Mouse (Mus musculus) heart, adult 2 months (tissue): ENCODE results near the gene Mtfr1l. TPM values are rescaled to one million over a fixed set of nuclear protein-coding genes. Genes with fewer than 3 reads are reported as not detected.
A peak's percentile ranks its signal among the peaks of the same experiment; 100 is the strongest.

Source experiments
- DNase-seq, 2 experiments: peaks; one replicate each; pipeline ENCODE4 v3.0.0; 2021
- H3K27ac ChIP-seq: fragments of 200-600 bp; 2 replicates; pipeline ENCODE4 v1.8.1; 2022
- H3K27me3 ChIP-seq: fragments of 200-500 bp; 2 replicates; pipeline ENCODE4 v1.6.1; 2012; ENCODE audit warnings: mild to moderate bottlenecking, low read length, inconsistent platforms, mixed read lengths; ENCODE audit not compliant: control insufficient read depth, insufficient read depth
- H3K36me3 ChIP-seq: fragments of 200-500 bp; 2 replicates; pipeline ENCODE4 v1.6.1; 2012; ENCODE audit warnings: low read length, inconsistent platforms; ENCODE audit not compliant: control insufficient read depth, insufficient read depth
- H3K4me1 ChIP-seq: fragments of 200-500 bp; 2 replicates; pipeline ENCODE4 v1.6.1; 2011; ENCODE audit warnings: low read length; ENCODE audit not compliant: control insufficient read depth, insufficient read depth
- H3K4me3 ChIP-seq: fragments of 200-600 bp; 2 replicates; pipeline ENCODE4 v1.8.1; 2022
- H3K79me2 ChIP-seq: fragments of 200-500 bp; replicated peaks from 2 replicates; pipeline ENCODE4 v1.6.1; 2012; ENCODE audit warnings: mild to moderate bottlenecking, inconsistent platforms, low read length, moderate library complexity, mixed read lengths; ENCODE audit not compliant: control insufficient read depth, insufficient read depth
- H3K9ac ChIP-seq: fragments of 200-500 bp; 2 replicates; pipeline ENCODE4 v1.6.1; 2012; ENCODE audit warnings: low read depth, mild to moderate bottlenecking, control low read depth, inconsistent platforms, low read length, mixed read lengths
- CTCF ChIP-seq: fragments of 200-600 bp; IDR thresholded peaks from 2 replicates; pipeline ENCODE4 v1.8.1; 2022; ENCODE audit warnings: antibody characterized with exemption, mild to moderate bottlenecking, moderate library complexity
- EP300 ChIP-seq: fragments of 200-500 bp; IDR thresholded peaks from 2 replicates; pipeline ENCODE4 v1.6.1; 2011; ENCODE audit warnings: low read depth, low read length, control low read depth; ENCODE audit not compliant: insufficient read depth
- POLR2A ChIP-seq: fragments of 200-500 bp; IDR thresholded peaks from 2 replicates; pipeline ENCODE4 v1.6.1; 2011; ENCODE audit warnings: mild to moderate bottlenecking, low read depth, low read length, control low read depth; ENCODE audit not compliant: insufficient read depth
- WGBS: fragments of 180-500 bp; shearing (Covaris S2); methylation state at CpG from one replicate; pipeline ENCODE4 v1.1.7; 2018; 5-methylcytosine and 5-hydroxymethylcytosine counted together
- intact Hi-C: fragments of 180-260 bp; cut with DNase I; formaldehyde crosslinking; loops from one replicate; pipeline ENCODE4 v1.15.1; 2025
- polyA plus RNA-seq: library from polyadenylated mRNA; depleted of rRNA; stranded (reverse); fragments of >200 nt; gene quantifications from 2 replicates; pipeline ENCODE4 v1.2.3, GENCODE M21; 2012
- total RNA-seq, 2 experiments: library from RNA; stranded (reverse); gene quantifications; 2 replicates each; pipeline ENCODE4 v1.2.3; 2021

Gene Mtfr1l
- total and polyA plus RNA-seq, 3 experiments: 170 to 196 (median 191) TPM

DNA sequence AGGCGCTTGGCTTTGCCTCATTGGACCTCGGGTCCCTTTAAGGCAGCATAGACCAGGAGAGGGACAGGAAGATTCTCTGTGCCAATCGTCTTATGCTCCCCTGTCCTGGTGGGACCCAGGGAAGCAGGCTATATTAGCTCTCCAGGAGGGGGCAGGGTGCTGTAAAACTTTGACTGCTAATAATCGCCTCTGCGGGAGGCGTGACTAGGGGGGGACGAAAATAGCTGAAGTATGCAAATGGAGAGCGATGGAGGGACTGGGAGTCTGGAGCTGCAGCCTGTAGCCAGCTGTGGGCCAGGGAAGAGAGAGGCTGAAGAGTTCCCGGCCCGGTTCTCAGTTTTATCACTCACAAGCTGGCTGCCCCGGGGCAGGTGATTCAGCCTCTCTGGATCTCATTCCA is 44.0 kb upstream of the Mtfr1l start:
- H3K4me1 ChIP-seq: peaks cover 1% of the 10 kb centered on the region; the same call in 1 of the 2 replicates
- H3K36me3 ChIP-seq: no peaks in the 10 kb centered on the region
- 0 out of 2 replicates have a peak, but pooled peaks have one; percentile 54 for TF ChIP-seq EP300
- peak; percentile 62 for TF ChIP-seq CTCF
- no peak for TF ChIP-seq POLR2A
- H3K4me3 ChIP-seq: no peak overlapping the region
- intact Hi-C loops: no loop called here
- no peaks in the 10 kb centered on the region for H3K27me3 ChIP-seq
- no peaks in the 10 kb centered on the region for H3K79me2 ChIP-seq
- WGBS: 21% methylated on average over 11 of the region's 11 CpGs
- no peak overlapping the region; the same call in 1 of the 2 replicates for H3K27ac ChIP-seq
- DNase-seq: peak in 1 of 2 experiments; percentile 46
- H3K9ac ChIP-seq: no peak overlapping the region

DNA sequence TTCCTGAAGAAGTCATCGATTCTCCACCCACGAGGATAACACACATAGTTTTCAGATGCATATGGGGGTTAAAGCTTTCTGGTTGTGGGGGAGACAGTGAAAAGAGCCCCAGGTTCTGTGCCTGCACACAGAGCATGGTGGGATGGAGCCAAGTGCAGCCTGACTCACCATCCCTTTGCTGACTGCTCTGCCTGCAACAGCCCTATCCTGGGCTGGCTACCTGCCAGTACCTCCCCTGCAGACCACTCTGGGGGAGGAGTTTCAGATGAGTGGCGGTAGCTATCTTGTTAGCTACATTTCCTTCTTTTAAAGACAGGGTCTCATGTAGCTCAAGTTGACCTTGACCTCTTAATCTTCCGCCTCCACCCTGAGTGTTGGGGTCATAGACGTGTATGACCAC is 43.2 kb upstream of the Mtfr1l start:
- DNase-seq: no peak
- WGBS: 59% methylated on average over 5 of the region's 5 CpGs
- TF ChIP-seq CTCF (no peak), POLR2A (no peak)
- no peaks in the 10 kb centered on the region for H3K79me2 ChIP-seq
- H3K27ac ChIP-seq: no peak overlapping the region
- no peaks in the 10 kb centered on the region for H3K27me3 ChIP-seq
- peaks cover 1% of the 10 kb centered on the region; the same call in 1 of the 2 replicates for H3K4me1 ChIP-seq
- no peak overlapping the region for H3K4me3 ChIP-seq
- intact Hi-C loops: no loop called here
- H3K36me3 ChIP-seq: no peaks in the 10 kb centered on the region
- H3K9ac ChIP-seq: no peak overlapping the region

- Histone ChIP-seq H3K79me2 (no peaks in the 10 kb centered on the region), H3K4me3 (no peak overlapping the region), H3K9ac (no peak overlapping the region), H3K27ac (no peak overlapping the region), H3K36me3 (no peaks in the 10 kb centered on the region), H3K4me1 (peaks cover 1% of the 10 kb centered on the region; the same call in 1 of the 2 replicates), H3K27me3 (no peaks in the 10 kb centered on the region)
- 80% methylated on average over 2 of the region's 2 CpGs for WGBS
- DNase-seq: no peak
- intact Hi-C loops: no loop called here
- TF ChIP-seq EP300 (no peak), CTCF (no peak), POLR2A (no peak)
Observed at GRCm38 (mm10) chr4:134577281-134577680, 42.1 kb upstream of the Mtfr1l start.

- Histone ChIP-seq H3K9ac (no peak overlapping the region), H3K27me3 (no peaks in the 10 kb centered on the region), H3K4me1 (peaks cover 1% of the 10 kb centered on the region; the same call in 1 of the 2 replicates), H3K79me2 (no peaks in the 10 kb centered on the region), H3K36me3 (no peaks in the 10 kb centered on the region), H3K27ac (no peak overlapping the region), H3K4me3 (no peak overlapping the region)
- intact Hi-C loops: no loop called here
- TF ChIP-seq CTCF: no peak
- no peak for TF ChIP-seq EP300
- TF ChIP-seq POLR2A: no peak
- DNase-seq: no peak
- WGBS: 81% methylated on average over 11 of the region's 11 CpGs
Observed at GRCm38 (mm10) chr4:134575486-134575885, 40.3 kb upstream of the Mtfr1l start.

- DNase-seq: no peak
- no peak overlapping the region for H3K27ac ChIP-seq
Observed at GRCm38 (mm10) chr4:134572449-134573300, 37.5 kb upstream of the Mtfr1l start.

More at GRCm38 (mm10) chr4:134572449-134573300, 37.5 kb upstream of the Mtfr1l start:
- H3K36me3 ChIP-seq: no peaks in the 10 kb centered on the region
- no peak overlapping the region for H3K9ac ChIP-seq
- intact Hi-C loops: no loop called here
- H3K27me3 ChIP-seq: no peaks in the 10 kb centered on the region
- TF ChIP-seq EP300 (no peak), POLR2A (no peak), CTCF (no peak)
- H3K79me2 ChIP-seq: no peaks in the 10 kb centered on the region
- H3K4me1 ChIP-seq: no peaks in the 10 kb centered on the region
- 86% methylated on average over 24 of the region's 24 CpGs for WGBS
- no peak overlapping the region for H3K4me3 ChIP-seq
